Mouse (Mus musculus): Measurements from ENCODE around the gene Sh3bgrl2. TPM values are rescaled to one million over a fixed set of nuclear protein-coding genes. Genes with fewer than 3 reads are reported as not detected.

Gene Sh3bgrl2
- polyA plus RNA-seq, 1 experiment = 5.8 TPM

DNA sequence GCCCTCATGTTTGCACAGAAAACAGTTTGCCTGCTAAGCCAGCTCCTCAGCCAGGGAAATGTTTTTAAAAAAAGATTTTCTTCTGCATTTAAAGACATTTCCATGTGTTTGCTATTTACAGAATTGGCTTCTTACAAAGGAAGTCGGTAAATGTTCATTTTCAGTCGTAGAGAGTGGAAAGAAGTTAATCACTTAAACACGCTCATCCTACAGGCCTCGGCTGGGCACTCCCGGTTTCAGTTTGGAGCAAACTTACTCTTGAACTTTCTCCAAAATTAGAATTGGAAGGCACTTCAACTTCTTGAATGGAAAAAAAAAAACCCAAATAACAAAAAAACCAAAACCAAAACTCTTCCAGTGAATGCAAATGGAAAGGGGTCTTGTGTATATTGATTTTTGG lies 113.7 kb downstream of the Sh3bgrl2 start:
- no peaks in the 10 kb centered on the region for H3K4me1 ChIP-seq (ENCODE audit: control insufficient read depth, insufficient read depth, low read length)
- no peak overlapping the region for H3K4me3 ChIP-seq (ENCODE audit: control insufficient read depth, low read depth, low read length)
- TF ChIP-seq POLR2A (IDR thresholded peaks at IDR 0.05; ENCODE audit: control insufficient read depth, low read depth, low read length) = no peak
- no peak for TF ChIP-seq CTCF (IDR thresholded peaks at IDR 0.05; ENCODE audit: control insufficient read depth, insufficient read depth, insufficient replicate concordance, low read depth, low read length)
- no peak overlapping the region for H3K27ac ChIP-seq (ENCODE audit: control insufficient read depth, insufficient read depth, low read depth, low read length)
- H3K36me3 ChIP-seq (ENCODE audit: control insufficient read depth, insufficient read depth, low read length) = no peaks in the 10 kb centered on the region
- no peaks in the 10 kb centered on the region for H3K27me3 ChIP-seq (ENCODE audit: control insufficient read depth, insufficient read depth, low read length)

DNA sequence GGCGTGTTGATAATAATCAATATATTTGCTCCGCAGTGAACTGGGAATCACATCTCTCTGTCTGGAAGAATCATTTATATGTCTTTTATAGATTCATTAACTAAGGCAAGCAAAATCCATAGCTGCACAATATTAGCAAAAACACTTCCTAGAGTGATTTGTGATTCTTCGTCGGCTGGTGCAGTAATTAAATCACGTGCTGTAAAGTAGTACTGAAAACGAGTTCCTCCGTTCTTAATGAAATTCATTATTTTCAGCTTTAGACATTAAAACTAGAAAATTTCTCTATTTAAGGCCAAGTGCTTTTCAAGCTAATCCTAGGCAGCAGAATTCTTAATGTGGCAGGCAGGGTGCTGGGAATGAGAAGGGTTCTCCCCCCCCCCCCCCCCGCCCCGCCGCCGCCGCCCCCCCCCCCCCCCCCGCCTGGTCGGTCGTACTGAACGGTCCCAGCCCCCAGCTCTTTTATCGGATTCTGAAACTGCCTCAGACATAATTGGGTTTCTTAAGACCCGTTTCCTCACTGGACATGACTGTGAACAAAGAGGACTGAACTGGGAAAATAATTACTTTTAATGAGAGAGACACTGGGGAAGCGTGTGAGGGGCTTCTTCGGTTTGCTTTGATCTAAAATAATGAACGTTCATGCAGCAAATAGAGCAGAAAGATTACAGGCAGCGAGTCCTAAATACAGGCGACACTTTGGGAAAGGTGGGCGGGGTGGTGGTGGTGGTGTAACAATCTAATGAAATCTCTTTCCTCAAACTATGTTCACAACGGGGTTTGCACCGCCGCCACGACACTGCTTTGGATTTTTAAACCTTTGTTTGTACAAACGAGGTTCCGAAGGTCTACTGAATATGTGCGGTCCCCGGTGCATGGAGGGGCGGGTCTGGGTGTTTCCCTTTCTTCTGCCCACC lies 116.1 kb downstream of the Sh3bgrl2 start:
- no peak for TF ChIP-seq CTCF (IDR thresholded peaks at IDR 0.05; ENCODE audit: control insufficient read depth, insufficient read depth, insufficient replicate concordance, low read depth, low read length)
- no peak for TF ChIP-seq POLR2A (IDR thresholded peaks at IDR 0.05; ENCODE audit: control insufficient read depth, low read depth, low read length)
- Histone ChIP-seq H3K4me1 (ENCODE audit: control insufficient read depth, insufficient read depth, low read length) (no peaks in the 10 kb centered on the region), H3K27me3 (ENCODE audit: control insufficient read depth, insufficient read depth, low read length) (no peaks in the 10 kb centered on the region), H3K4me3 (ENCODE audit: control insufficient read depth, low read depth, low read length) (peak overlapping the region; percentile 54), H3K27ac (ENCODE audit: control insufficient read depth, insufficient read depth, low read depth, low read length) (peak overlapping the region; percentile 49), H3K36me3 (ENCODE audit: control insufficient read depth, insufficient read depth, low read length) (no peaks in the 10 kb centered on the region)

DNA sequence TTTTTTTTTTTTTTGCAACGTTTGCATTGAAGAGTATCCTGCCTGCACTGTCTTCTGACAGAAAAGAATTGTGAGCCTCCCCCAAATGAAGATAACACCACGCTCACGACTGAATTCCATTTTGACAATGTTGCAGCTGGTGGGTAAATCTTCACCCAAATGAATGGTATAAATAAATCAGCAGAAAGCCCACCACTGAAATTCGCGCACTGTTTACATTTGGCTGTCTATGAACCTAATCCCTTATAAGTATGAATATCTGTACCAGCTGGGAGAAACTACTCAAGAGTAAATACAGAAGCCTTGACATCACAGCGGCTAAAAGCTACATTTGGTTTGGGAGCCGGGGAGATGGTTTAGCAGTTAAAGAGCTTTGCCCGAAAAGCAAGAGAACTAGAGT lies 116.8 kb downstream of the Sh3bgrl2 start:
- no peaks in the 10 kb centered on the region for H3K36me3 ChIP-seq (ENCODE audit: control insufficient read depth, insufficient read depth, low read length)
- no peaks in the 10 kb centered on the region for H3K4me1 ChIP-seq (ENCODE audit: control insufficient read depth, insufficient read depth, low read length)
- TF ChIP-seq POLR2A (IDR thresholded peaks at IDR 0.05; ENCODE audit: control insufficient read depth, low read depth, low read length) (no peak), CTCF (IDR thresholded peaks at IDR 0.05; ENCODE audit: control insufficient read depth, insufficient read depth, insufficient replicate concordance, low read depth, low read length) (no peak)
- H3K4me3 ChIP-seq (ENCODE audit: control insufficient read depth, low read depth, low read length) = no peak overlapping the region
- peak overlapping the region; percentile 62 for H3K27ac ChIP-seq (ENCODE audit: control insufficient read depth, insufficient read depth, low read depth, low read length)
- H3K27me3 ChIP-seq (ENCODE audit: control insufficient read depth, insufficient read depth, low read length) = no peaks in the 10 kb centered on the region

DNA sequence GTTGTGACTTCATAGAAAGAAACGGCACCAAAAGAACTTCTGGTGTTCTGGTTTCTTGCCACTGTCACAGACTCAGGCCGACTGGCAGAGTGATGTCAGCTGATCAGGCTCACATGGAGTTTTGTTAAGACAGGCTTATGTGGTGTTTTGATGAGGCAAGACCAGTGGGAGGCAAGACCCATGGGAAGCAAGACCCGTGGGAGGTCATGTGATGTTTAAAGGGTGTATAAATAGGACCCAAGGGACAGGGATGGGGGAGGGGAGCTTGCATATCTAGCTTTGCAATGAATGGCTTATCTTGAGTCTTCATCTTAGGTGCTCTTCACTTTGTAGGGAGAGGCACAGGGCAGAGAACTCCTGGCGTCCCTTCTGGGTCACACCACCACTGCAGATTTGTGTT lies 118.9 kb downstream of the Sh3bgrl2 start:
- Histone ChIP-seq H3K27me3 (ENCODE audit: control insufficient read depth, insufficient read depth, low read length) (no peaks in the 10 kb centered on the region), H3K4me1 (ENCODE audit: control insufficient read depth, insufficient read depth, low read length) (no peaks in the 10 kb centered on the region), H3K4me3 (ENCODE audit: control insufficient read depth, low read depth, low read length) (no peak overlapping the region), H3K27ac (ENCODE audit: control insufficient read depth, insufficient read depth, low read depth, low read length) (no peak overlapping the region; the same call in 1 of the 2 replicates), H3K36me3 (ENCODE audit: control insufficient read depth, insufficient read depth, low read length) (no peaks in the 10 kb centered on the region)
- no peak for TF ChIP-seq POLR2A (IDR thresholded peaks at IDR 0.05; ENCODE audit: control insufficient read depth, low read depth, low read length)
- no peak for TF ChIP-seq CTCF (IDR thresholded peaks at IDR 0.05; ENCODE audit: control insufficient read depth, insufficient read depth, insufficient replicate concordance, low read depth, low read length)

DNA sequence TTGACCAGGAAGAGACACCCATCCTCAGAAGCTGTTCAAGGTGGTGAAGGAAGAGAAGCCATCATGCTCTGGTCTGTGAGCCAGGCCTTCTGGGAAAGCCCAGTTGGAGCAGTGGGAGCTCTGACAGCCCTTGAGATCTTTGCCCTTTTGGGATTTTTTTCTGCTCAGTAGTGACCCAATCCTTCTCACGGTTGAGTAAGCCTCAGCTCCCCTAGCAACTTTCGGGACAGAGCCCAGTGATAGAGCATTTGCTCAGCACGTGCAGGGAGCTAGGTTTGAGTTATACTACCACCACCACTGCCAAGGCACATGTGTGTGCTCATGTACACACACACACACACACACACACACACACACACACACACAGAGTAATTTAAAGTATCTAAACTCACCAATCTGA lies 131.5 kb downstream of the Sh3bgrl2 start:
- no peak overlapping the region for H3K4me3 ChIP-seq (ENCODE audit: control insufficient read depth, low read depth, low read length)
- no peaks in the 10 kb centered on the region for H3K36me3 ChIP-seq (ENCODE audit: control insufficient read depth, insufficient read depth, low read length)
- TF ChIP-seq POLR2A (IDR thresholded peaks at IDR 0.05; ENCODE audit: control insufficient read depth, low read depth, low read length) (no peak), CTCF (IDR thresholded peaks at IDR 0.05; ENCODE audit: control insufficient read depth, insufficient read depth, insufficient replicate concordance, low read depth, low read length) (no peak)
- H3K4me1 ChIP-seq (ENCODE audit: control insufficient read depth, insufficient read depth, low read length) = no peaks in the 10 kb centered on the region
- no peaks in the 10 kb centered on the region for H3K27me3 ChIP-seq (ENCODE audit: control insufficient read depth, insufficient read depth, low read length)
- no peak overlapping the region for H3K27ac ChIP-seq (ENCODE audit: control insufficient read depth, insufficient read depth, low read depth, low read length)

DNA sequence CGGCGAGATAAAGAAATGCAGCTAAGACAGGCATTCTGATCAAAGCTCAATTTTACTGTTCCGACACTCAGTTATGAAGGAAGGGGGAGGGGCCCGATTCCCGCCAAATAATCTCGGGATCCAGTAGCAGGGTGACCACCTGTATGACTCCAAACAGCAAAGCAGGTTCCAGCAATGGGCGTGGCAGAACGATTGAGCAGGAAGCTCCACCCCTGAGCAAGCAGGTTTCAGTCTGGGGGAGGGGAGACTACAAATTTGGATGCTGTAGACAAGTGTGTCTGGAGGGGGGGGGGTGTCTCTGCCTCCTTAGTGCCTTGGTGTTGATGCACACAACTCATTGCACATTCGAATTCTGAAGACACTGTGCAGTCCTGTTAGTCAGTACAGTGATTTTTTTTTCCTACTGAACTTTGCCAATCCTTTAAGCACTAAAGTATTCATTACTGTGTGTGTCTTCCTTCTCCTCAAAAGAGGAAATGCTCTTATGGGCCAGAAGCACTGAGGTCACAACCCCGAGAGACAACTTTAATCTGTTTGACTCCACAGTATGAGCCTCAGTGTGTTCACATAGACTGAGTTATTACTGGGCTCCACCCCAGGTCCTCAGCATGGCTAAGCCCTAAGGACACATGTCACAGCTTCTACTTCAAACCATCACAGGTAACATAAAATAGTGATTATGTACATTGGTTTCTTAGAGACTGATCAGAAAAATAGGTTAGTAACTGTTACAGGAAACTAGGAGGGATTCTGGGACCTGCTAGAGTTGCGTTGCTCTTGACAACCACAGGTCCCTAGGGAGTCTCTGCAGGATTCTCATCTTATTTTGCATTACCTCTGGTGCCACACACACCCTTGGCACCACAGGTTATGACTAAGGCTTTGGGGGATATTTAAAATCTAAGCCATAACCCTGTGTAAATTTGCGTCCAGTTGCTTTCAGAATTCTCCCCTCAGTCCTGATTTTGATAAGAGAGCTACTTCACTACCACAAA lies 133.8 kb downstream of the Sh3bgrl2 start:
- Histone ChIP-seq H3K4me1 (ENCODE audit: control insufficient read depth, insufficient read depth, low read length) (peaks cover 6% of the 10 kb centered on the region), H3K4me3 (ENCODE audit: control insufficient read depth, low read depth, low read length) (no peak overlapping the region), H3K27ac (ENCODE audit: control insufficient read depth, insufficient read depth, low read depth, low read length) (no peak overlapping the region), H3K27me3 (ENCODE audit: control insufficient read depth, insufficient read depth, low read length) (no peaks in the 10 kb centered on the region), H3K36me3 (ENCODE audit: control insufficient read depth, insufficient read depth, low read length) (no peaks in the 10 kb centered on the region)
- TF ChIP-seq POLR2A (IDR thresholded peaks at IDR 0.05; ENCODE audit: control insufficient read depth, low read depth, low read length) = no peak
- TF ChIP-seq CTCF (IDR thresholded peaks at IDR 0.05; ENCODE audit: control insufficient read depth, insufficient read depth, insufficient replicate concordance, low read depth, low read length) = no peak

Data from testis, adult 2 months (tissue).